Mouse (Mus musculus): Measurements from ENCODE around the gene Phf24. TPM values are rescaled to one million over a fixed set of nuclear protein-coding genes. Genes with fewer than 3 reads are reported as not detected.

Phf24 gene
- polyA plus RNA-seq (2015; fragmentation: Nextera tagmentation; extraction: Ambion mirVana) = 44.1 and 45.8 TPM in 2 replicates

DNA sequence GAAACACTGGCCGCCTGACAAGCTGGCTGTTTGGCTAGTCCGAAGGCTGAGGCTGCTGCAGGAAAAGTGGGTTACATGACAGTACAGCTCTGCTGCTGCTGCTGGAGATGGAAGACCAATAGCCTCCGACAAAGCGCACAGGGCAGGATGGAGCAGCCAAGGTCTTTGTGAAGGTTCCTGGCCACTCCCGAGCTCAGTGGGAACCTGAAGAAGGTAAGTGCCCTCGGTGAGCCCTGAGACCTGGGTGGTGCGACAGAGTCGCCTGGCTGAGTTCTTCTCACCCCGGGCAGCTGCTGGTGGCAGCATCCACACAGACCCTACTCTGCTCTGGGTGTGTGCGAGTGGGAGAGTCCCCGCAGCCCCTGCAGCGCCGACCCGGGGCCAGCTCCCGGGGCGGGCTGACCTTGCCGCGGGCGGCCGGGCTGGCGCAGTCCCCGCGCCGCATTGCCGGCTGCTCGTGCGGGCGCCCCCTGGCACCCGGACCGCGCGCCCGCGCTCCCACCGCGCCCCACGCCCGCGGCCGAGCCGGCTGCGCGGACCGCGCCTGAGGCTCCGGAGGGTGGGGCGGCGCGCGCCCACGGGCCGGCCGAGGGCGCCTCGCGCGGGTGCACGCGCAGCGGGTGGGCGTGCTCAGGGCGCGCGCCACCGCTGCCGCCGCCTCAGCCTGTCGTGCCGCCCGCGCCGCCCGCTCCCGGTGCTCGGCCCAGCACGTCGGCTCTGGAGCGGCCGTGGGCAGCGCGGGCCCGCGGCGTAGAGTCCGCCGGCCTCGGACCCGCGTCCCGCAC is at the start of gene Phf24:
Phf24 (plus strand) TSS at position 44 of the 785 bp plus-strand sequence.
- WGBS = under 1% methylated on average over 60 of the region's 90 CpGs
- ATAC-seq = peak; percentile 87

DNA sequence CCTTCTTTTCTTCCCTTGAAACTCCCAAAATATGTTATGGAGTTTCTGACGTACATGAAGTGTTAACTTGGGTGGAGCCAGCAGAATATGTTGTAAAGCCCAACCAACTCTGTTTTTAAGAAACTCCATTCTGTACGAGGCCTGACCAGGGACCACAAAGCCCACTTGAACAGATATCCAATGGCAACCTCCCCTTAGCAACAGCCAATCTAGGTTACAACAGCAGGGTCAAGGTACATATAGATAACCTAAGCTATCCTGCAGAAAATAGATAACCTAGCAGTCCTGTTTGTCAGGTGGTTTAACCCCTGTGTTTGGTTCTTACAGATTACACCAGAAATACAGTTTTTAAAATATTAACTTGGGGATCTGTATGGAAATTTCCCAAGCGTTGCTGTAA is 49.1 kb upstream of the Phf24 start:
- Histone ChIP-seq H3K27ac (ENCODE audit: low read length) (no peak overlapping the region), H3K9ac (ENCODE audit: low read depth, low read length) (no peak overlapping the region), H3K4me2 (ENCODE audit: low read length) (no peak overlapping the region), H3K4me1 (ENCODE audit: control insufficient read depth, insufficient read depth, low read length) (no peaks in the 10 kb centered on the region), H3K9me3 (replicated peaks; ENCODE audit: control insufficient read depth, low read length, poor library complexity, severe bottlenecking) (no peaks in the 10 kb centered on the region), H3K36me3 (ENCODE audit: control insufficient read depth, insufficient read depth, low read length) (no peaks in the 10 kb centered on the region), H3K4me3 (ENCODE audit: low read depth, low read length) (no peak overlapping the region), H3K27me3 (ENCODE audit: control insufficient read depth, insufficient read depth, low read depth, low read length) (no peaks in the 10 kb centered on the region)
- WGBS = 76% methylated on average over 3 of the region's 3 CpGs
- no peak for ATAC-seq

More for the DNA sequence above, at the start of gene Phf24:
- H3K4me3 ChIP-seq (ENCODE audit: low read depth, low read length) = peak within 1 kb of the TSS; percentile 81
- H3K4me2 ChIP-seq (ENCODE audit: low read length) = peak within 1 kb of the TSS; percentile 81
- no peaks in the 10 kb centered on the region for H3K27me3 ChIP-seq (ENCODE audit: control insufficient read depth, insufficient read depth, low read depth, low read length)
- H3K9me3 ChIP-seq (replicated peaks; ENCODE audit: control insufficient read depth, low read length, poor library complexity, severe bottlenecking) = no peaks in the 10 kb centered on the region
- H3K36me3 ChIP-seq (ENCODE audit: control insufficient read depth, insufficient read depth, low read length) = no peaks in the 10 kb centered on the region
- H3K4me1 ChIP-seq (ENCODE audit: control insufficient read depth, insufficient read depth, low read length) = peaks cover 14% of the 10 kb centered on the region
- peak within 1 kb of the TSS; percentile 79 for H3K27ac ChIP-seq (ENCODE audit: low read length)
- peak within 1 kb of the TSS; percentile 96 for H3K9ac ChIP-seq (ENCODE audit: low read depth, low read length)

DNA sequence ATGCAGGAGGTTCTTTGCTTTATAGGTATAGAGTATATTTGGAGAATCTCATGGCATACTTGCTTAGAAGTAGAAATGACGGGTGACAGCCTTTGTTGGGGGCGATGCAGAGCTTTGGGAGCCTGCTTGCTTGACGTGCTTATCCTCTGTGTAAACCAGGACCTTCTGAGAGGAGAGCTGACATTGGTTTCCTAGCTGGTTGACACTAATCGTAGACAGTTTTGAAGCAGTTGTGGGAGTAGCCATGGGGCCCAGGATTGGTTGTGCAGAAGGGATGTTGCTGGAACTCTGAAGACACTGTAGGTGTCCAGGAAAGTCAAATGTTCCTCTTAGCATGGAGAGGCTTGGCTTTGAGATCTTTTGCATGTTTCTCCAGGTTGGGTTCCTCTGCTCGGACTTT is 48.3 kb upstream of the Phf24 start:
- Histone ChIP-seq H3K27ac (ENCODE audit: low read length) (no peak overlapping the region), H3K27me3 (ENCODE audit: control insufficient read depth, insufficient read depth, low read depth, low read length) (no peaks in the 10 kb centered on the region), H3K9ac (ENCODE audit: low read depth, low read length) (no peak overlapping the region), H3K4me3 (ENCODE audit: low read depth, low read length) (no peak overlapping the region), H3K4me2 (ENCODE audit: low read length) (no peak overlapping the region), H3K4me1 (ENCODE audit: control insufficient read depth, insufficient read depth, low read length) (no peaks in the 10 kb centered on the region), H3K36me3 (ENCODE audit: control insufficient read depth, insufficient read depth, low read length) (no peaks in the 10 kb centered on the region), H3K9me3 (replicated peaks; ENCODE audit: control insufficient read depth, low read length, poor library complexity, severe bottlenecking) (no peaks in the 10 kb centered on the region)
- 90% methylated on average over 5 of the region's 5 CpGs for WGBS
- no peak for ATAC-seq

DNA sequence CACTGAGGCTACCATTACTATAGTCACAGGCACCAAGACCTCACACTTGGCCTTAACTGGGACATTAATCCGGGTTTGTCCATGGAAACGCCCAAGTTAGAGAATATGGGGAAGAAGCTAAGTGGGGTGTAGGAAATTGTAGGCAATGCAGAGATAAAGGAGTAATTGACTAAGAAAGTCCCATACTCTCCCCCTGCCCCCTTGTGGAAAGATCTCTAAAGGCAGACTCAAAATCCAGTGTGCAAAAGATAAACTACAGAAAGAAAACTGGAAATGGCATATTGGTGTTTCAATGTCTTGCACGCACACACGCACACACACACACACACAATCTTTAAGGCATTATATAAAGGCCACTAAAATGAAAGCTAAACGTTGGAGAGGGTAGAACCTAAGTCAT is 45.7 kb upstream of the Phf24 start:
- 83% methylated on average over 5 of the region's 5 CpGs for WGBS
- no peaks in the 10 kb centered on the region for H3K27me3 ChIP-seq (ENCODE audit: control insufficient read depth, insufficient read depth, low read depth, low read length)
- no peak for ATAC-seq
- no peak overlapping the region for H3K9ac ChIP-seq (ENCODE audit: low read depth, low read length)
- no peak overlapping the region for H3K27ac ChIP-seq (ENCODE audit: low read length)
- H3K9me3 ChIP-seq (replicated peaks; ENCODE audit: control insufficient read depth, low read length, poor library complexity, severe bottlenecking) = no peaks in the 10 kb centered on the region
- H3K4me2 ChIP-seq (ENCODE audit: low read length) = no peak overlapping the region
- no peak overlapping the region for H3K4me3 ChIP-seq (ENCODE audit: low read depth, low read length)
- H3K36me3 ChIP-seq (ENCODE audit: control insufficient read depth, insufficient read depth, low read length) = no peaks in the 10 kb centered on the region
- H3K4me1 ChIP-seq (ENCODE audit: control insufficient read depth, insufficient read depth, low read length) = no peaks in the 10 kb centered on the region

DNA sequence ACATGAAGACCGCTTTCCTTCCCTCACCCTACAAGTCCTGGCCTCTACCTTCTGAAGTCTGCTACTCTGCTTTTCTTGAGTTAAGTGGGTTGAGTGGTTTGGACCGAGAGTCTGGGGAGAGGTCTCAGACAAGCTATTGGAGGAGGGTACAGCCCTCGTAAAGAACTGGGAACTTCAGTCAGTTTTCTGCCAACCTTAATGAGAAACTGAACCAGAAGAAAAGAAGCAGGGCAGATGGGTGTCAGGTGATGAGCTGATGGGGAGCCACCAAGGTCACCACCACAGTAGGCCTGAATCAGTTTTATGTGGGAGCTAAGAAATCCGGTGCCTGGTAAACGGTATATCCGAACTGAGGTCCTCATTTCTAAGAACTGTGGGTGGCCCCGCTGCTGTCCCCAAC is 44.3 kb upstream of the Phf24 start:
- ATAC-seq = no peak
- Histone ChIP-seq H3K9ac (ENCODE audit: low read depth, low read length) (no peak overlapping the region), H3K27me3 (ENCODE audit: control insufficient read depth, insufficient read depth, low read depth, low read length) (no peaks in the 10 kb centered on the region), H3K36me3 (ENCODE audit: control insufficient read depth, insufficient read depth, low read length) (no peaks in the 10 kb centered on the region), H3K9me3 (replicated peaks; ENCODE audit: control insufficient read depth, low read length, poor library complexity, severe bottlenecking) (no peaks in the 10 kb centered on the region), H3K4me3 (ENCODE audit: low read depth, low read length) (no peak overlapping the region), H3K27ac (ENCODE audit: low read length) (no peak overlapping the region), H3K4me1 (ENCODE audit: control insufficient read depth, insufficient read depth, low read length) (no peaks in the 10 kb centered on the region), H3K4me2 (ENCODE audit: low read length) (no peak overlapping the region)
- 94% methylated on average over 7 of the region's 7 CpGs for WGBS

DNA sequence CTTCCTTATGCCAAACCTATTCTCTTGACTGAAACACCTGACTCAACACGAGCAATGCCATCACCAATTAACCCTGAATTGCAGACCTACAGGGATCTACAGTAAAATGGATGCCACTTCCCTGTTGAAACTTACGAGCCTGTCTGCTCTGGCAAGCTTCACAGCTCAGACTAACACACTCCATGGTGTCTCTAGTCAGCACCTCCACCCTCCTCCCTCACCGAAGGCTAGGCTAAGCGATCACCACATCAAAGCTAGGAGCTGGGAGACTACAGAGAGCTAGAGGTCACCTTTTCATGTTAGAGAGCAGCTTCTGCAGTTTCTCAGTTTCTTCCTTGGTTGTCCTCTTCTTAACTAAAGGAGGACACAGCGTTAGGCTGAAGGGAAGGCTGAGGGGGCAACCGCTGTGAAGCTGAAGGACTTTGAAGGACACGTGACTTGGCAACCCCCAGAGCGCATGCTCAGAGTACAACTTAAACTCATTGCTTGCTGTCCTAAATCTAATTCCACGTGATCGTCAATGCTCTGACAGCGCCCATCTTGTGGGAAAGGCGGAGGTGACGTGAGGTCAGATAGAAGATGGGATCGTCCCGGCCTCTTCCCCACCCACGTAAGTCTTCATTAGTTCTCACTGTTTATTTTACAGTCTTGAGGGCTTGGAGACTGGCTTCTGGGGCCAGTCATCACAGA is 43.6 kb upstream of the Phf24 start:
- Histone ChIP-seq H3K27ac (ENCODE audit: low read length) (no peak overlapping the region), H3K9me3 (replicated peaks; ENCODE audit: control insufficient read depth, low read length, poor library complexity, severe bottlenecking) (no peaks in the 10 kb centered on the region), H3K4me3 (ENCODE audit: low read depth, low read length) (no peak overlapping the region), H3K9ac (ENCODE audit: low read depth, low read length) (no peak overlapping the region), H3K27me3 (ENCODE audit: control insufficient read depth, insufficient read depth, low read depth, low read length) (no peaks in the 10 kb centered on the region), H3K36me3 (ENCODE audit: control insufficient read depth, insufficient read depth, low read length) (no peaks in the 10 kb centered on the region), H3K4me1 (ENCODE audit: control insufficient read depth, insufficient read depth, low read length) (no peaks in the 10 kb centered on the region), H3K4me2 (ENCODE audit: low read length) (no peak overlapping the region)
- WGBS = 89% methylated on average over 16 of the region's 16 CpGs
- no peak for ATAC-seq

DNA sequence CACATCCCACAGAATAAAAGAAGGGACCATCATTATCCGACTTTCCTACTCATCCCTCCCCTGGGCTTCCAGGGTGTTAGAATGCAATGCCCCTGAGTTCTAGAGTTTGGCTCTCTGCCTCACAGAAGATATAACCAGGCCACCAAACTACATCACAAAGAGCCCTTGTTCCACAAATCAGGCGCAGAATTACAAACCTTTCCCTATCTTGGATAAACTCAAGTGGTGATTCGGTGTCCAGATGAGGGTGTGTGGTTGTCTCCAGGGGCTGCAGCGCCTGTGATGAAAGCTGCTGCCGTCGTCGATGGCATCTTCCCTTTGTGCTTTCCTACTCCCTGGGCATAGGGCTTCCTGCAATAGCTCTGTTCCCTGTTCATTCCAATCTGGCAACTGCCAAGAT is 42.3 kb upstream of the Phf24 start, which contains the start of gene Fam205c:
Fam205c (minus strand) TSS at position 101 of the 400 bp plus-strand sequence.
- ATAC-seq = no peak
- Histone ChIP-seq H3K27ac (ENCODE audit: low read length) (no peak within 1 kb of the TSS), H3K4me3 (ENCODE audit: low read depth, low read length) (no peak within 1 kb of the TSS), H3K4me1 (ENCODE audit: control insufficient read depth, insufficient read depth, low read length) (no peaks in the 10 kb centered on the region), H3K9ac (ENCODE audit: low read depth, low read length) (no peak within 1 kb of the TSS), H3K4me2 (ENCODE audit: low read length) (no peak within 1 kb of the TSS), H3K36me3 (ENCODE audit: control insufficient read depth, insufficient read depth, low read length) (no peaks in the 10 kb centered on the region), H3K9me3 (replicated peaks; ENCODE audit: control insufficient read depth, low read length, poor library complexity, severe bottlenecking) (no peaks in the 10 kb centered on the region), H3K27me3 (ENCODE audit: control insufficient read depth, insufficient read depth, low read depth, low read length) (no peaks in the 10 kb centered on the region)
- 82% methylated on average over 7 of the region's 7 CpGs for WGBS

DNA sequence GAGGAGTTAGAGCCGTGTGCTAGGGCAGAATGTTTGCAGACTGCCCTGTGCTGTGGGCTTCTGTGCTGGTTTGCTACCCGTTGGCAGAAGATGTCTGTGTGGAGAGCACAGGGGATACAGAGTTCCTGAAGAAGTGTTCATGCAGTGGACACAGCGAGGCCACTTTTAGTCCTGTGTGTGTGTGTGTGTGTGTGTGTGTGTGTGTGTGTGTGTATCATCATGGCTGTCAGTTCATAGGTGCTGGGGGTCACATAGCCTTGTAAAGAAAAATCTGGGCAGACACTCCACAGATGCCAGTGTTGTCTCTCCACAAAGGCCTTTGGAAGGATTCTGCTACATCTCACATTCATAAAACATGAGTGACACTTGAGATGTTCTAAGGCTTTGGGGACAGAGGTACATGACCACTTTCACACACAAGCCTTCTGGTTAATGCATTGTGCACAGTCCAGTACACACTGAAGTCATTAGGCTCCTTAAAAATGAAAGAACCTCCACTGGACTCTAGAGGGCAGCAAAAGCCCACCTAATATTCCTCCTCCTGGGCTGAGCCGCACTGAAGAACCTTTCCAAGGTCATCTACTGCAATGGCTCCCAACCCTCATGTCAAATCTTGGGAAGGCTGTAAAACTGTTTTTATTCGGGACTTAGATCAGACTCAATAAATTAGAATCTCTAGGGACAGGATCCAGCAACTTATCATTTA is 39.7 kb upstream of the Phf24 start:
- Histone ChIP-seq H3K36me3 (ENCODE audit: control insufficient read depth, insufficient read depth, low read length) (no peaks in the 10 kb centered on the region), H3K27me3 (ENCODE audit: control insufficient read depth, insufficient read depth, low read depth, low read length) (no peaks in the 10 kb centered on the region), H3K4me3 (ENCODE audit: low read depth, low read length) (no peak overlapping the region), H3K4me1 (ENCODE audit: control insufficient read depth, insufficient read depth, low read length) (no peaks in the 10 kb centered on the region), H3K27ac (ENCODE audit: low read length) (no peak overlapping the region), H3K4me2 (ENCODE audit: low read length) (no peak overlapping the region), H3K9me3 (replicated peaks; ENCODE audit: control insufficient read depth, low read length, poor library complexity, severe bottlenecking) (no peaks in the 10 kb centered on the region), H3K9ac (ENCODE audit: low read depth, low read length) (no peak overlapping the region; the same call in 1 of the 2 replicates)
- WGBS = 40% methylated on average over 5 of the region's 5 CpGs
- ATAC-seq = peak; percentile 96

DNA sequence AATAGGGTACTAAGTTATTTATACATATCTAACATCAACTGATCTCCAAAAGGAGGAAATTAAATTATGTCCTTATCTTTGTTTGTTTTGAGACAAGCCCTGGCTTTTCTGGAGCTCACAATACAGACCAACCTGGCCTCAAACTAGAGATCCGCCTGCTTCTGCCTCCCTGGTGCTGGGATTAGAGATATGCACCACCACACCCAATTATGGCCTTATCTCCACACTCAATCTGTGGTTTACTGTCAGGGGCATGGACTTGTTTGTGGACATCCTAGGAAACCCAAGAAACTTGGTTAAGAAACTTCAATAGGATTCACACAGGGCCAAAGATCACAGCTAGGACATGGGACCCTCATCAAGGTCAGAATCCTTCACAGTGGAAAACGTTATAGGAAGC is 38.8 kb upstream of the Phf24 start:
- Histone ChIP-seq H3K9me3 (replicated peaks; ENCODE audit: control insufficient read depth, low read length, poor library complexity, severe bottlenecking) (no peaks in the 10 kb centered on the region), H3K27me3 (ENCODE audit: control insufficient read depth, insufficient read depth, low read depth, low read length) (no peaks in the 10 kb centered on the region), H3K4me1 (ENCODE audit: control insufficient read depth, insufficient read depth, low read length) (no peaks in the 10 kb centered on the region), H3K9ac (ENCODE audit: low read depth, low read length) (no peak overlapping the region), H3K4me3 (ENCODE audit: low read depth, low read length) (no peak overlapping the region), H3K27ac (ENCODE audit: low read length) (no peak overlapping the region), H3K36me3 (ENCODE audit: control insufficient read depth, insufficient read depth, low read length) (no peaks in the 10 kb centered on the region), H3K4me2 (ENCODE audit: low read length) (no peak overlapping the region)
- no peak for ATAC-seq
- WGBS = 93% methylated on average over 2 of the region's 2 CpGs
